Mouse (Mus musculus) testis, adult 2 months (tissue): Measurements from ENCODE around the gene Wdtc1.

Experiments used
- CTCF ChIP-seq: fragments of 200-500 bp; IDR thresholded peaks from 2 replicates; pipeline ENCODE4 v1.5.1; 2012; ENCODE audit warnings: low read depth, mild to moderate bottlenecking, inconsistent platforms, low read length, moderate library complexity; ENCODE audit not compliant: control insufficient read depth, insufficient read depth, insufficient replicate concordance
- POLR2A ChIP-seq: fragments of 200-500 bp; IDR thresholded peaks from 2 replicates; pipeline ENCODE4 v1.6.1; 2012; ENCODE audit warnings: low read depth, mild to moderate bottlenecking, inconsistent platforms, low read length, moderate library complexity; ENCODE audit not compliant: control insufficient read depth

DNA sequence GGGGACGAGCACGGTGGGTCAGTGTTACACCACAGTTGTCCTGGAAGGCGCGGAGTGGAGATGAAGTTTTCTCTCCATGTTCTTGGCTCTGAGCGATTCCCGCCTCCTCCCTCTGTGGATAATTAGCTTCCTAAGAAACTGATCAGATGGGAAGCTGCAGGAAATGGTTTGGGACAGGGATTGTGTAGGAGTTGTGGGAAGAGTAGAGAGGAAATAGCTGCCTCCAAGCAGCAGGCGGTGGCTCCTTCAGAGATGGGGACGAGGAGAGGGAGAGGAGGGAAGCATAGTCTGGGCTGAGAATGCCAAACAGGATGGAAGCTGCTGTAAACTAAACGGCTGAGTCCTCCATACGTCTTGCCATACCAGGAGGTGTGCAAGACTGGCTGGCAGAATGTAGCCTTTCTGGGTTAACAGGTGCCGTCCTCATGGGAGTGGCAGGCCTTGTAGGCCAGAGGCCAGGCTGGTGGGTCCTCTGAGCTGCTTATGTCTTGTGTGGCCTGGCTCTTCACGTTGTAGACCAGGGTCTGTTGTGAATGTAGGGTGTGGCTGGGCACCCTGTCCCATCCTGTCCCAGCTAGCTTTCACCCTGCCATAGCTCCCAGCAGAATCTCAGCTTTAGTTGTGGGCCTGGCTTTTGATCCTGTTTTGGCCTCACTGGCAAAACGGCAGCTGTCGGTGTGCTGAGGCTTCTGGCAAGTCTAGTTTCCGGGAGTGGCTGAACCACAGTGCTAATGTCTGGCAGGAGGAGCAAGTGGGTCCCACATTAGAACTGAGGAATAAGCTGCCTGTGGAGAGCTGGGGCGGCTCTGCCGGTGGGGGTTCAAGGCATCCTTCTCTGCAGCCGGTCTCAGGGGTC lies 38.1 kb upstream of the Wdtc1 start:
- TF ChIP-seq CTCF (no peak), POLR2A (no peak)
